Mouse (Mus musculus): Measurements from ENCODE around the gene Fam81a. TPM values are rescaled to one million over a fixed set of nuclear protein-coding genes. Genes with fewer than 3 reads are reported as not detected.

Fam81a gene
- polyA plus RNA-seq, 1 experiment, result 0.90 TPM

DNA sequence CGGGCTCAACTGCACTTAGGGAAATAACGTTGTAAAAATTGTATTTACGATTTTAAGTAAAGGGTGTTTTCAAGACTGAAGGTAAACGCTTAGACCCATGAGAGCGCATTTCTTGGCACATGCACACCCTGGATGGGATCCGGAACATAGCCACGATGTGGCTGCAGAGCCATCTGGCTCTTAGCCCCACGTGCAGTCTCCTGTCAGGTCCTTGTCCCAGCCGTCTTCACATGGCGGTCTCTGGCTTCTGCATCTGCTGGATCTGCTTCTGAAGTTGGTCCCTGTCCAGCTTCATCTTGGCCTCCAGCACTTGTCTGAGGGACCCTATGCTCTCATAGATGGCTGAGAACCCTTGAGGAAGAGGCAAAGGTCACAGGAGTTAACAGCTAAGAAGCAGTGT is 51.8 kb downstream of the Fam81a start:
- Histone ChIP-seq H3K27me3 (ENCODE audit: control insufficient read depth, insufficient read depth, insufficient read length) (no peaks in the 10 kb centered on the region), H3K36me3 (ENCODE audit: control insufficient read depth, insufficient read depth) (no peaks in the 10 kb centered on the region), H3K79me3 (ENCODE audit: low read depth) (no peaks in the 10 kb centered on the region), H3K79me2 (ENCODE audit: control insufficient read depth, insufficient read depth) (no peaks in the 10 kb centered on the region), H3ac (ENCODE audit: control insufficient read depth, insufficient read length, low read depth) (no peak overlapping the region), H3K4me3 (ENCODE audit: insufficient read depth, poor library complexity, severe bottlenecking) (no peak overlapping the region)
- no peak for TF ChIP-seq USF1 (IDR thresholded peaks at IDR 0.05; ENCODE audit: low read depth)
- no peak for TF ChIP-seq FOSL1 (IDR thresholded peaks at IDR 0.05; ENCODE audit: insufficient read depth, low read length, poor library complexity, severe bottlenecking)
- TF ChIP-seq MYOG (IDR thresholded peaks at IDR 0.05; ENCODE audit: control insufficient read depth, extremely low read depth, insufficient read length), result no peak
- TF ChIP-seq MAX (IDR thresholded peaks at IDR 0.05), result no peak
- no peak for TF ChIP-seq CEBPB (IDR thresholded peaks at IDR 0.05; ENCODE audit: low read depth)
- TF ChIP-seq CTCF (IDR thresholded peaks at IDR 0.05; ENCODE audit: control insufficient read depth, insufficient read depth, insufficient read length), result no peak
- TF ChIP-seq MYOD1 (IDR thresholded peaks at IDR 0.05; ENCODE audit: control insufficient read depth, insufficient read length, low read depth), result no peak

- H3K4me3 ChIP-seq (ENCODE audit: insufficient read depth, poor library complexity, severe bottlenecking), result no peak overlapping the region
- no peak for TF ChIP-seq MYOD1 (IDR thresholded peaks at IDR 0.05; ENCODE audit: control insufficient read depth, insufficient read length, low read depth)
- TF ChIP-seq MYOG (IDR thresholded peaks at IDR 0.05; ENCODE audit: control insufficient read depth, extremely low read depth, insufficient read length), result no peak
- TF ChIP-seq USF1 (IDR thresholded peaks at IDR 0.05; ENCODE audit: low read depth), result no peak
- no peak for TF ChIP-seq CEBPB (IDR thresholded peaks at IDR 0.05; ENCODE audit: low read depth)
- no peak for TF ChIP-seq MAX (IDR thresholded peaks at IDR 0.05)
- TF ChIP-seq CTCF (IDR thresholded peaks at IDR 0.05; ENCODE audit: control insufficient read depth, insufficient read depth, insufficient read length), result no peak
- TF ChIP-seq FOSL1 (IDR thresholded peaks at IDR 0.05; ENCODE audit: insufficient read depth, low read length, poor library complexity, severe bottlenecking), result no peak
- H3ac ChIP-seq (ENCODE audit: control insufficient read depth, insufficient read length, low read depth), result no peak overlapping the region
- H3K27me3 ChIP-seq (ENCODE audit: control insufficient read depth, insufficient read depth, insufficient read length), result no peaks in the 10 kb centered on the region
- no peaks in the 10 kb centered on the region for H3K79me3 ChIP-seq (ENCODE audit: low read depth)
- no peaks in the 10 kb centered on the region for H3K36me3 ChIP-seq (ENCODE audit: control insufficient read depth, insufficient read depth)
- no peaks in the 10 kb centered on the region for H3K79me2 ChIP-seq (ENCODE audit: control insufficient read depth, insufficient read depth)
Observed at GRCm38 (mm10) chr9:70088786-70089096, 53.6 kb downstream of the Fam81a start.

DNA sequence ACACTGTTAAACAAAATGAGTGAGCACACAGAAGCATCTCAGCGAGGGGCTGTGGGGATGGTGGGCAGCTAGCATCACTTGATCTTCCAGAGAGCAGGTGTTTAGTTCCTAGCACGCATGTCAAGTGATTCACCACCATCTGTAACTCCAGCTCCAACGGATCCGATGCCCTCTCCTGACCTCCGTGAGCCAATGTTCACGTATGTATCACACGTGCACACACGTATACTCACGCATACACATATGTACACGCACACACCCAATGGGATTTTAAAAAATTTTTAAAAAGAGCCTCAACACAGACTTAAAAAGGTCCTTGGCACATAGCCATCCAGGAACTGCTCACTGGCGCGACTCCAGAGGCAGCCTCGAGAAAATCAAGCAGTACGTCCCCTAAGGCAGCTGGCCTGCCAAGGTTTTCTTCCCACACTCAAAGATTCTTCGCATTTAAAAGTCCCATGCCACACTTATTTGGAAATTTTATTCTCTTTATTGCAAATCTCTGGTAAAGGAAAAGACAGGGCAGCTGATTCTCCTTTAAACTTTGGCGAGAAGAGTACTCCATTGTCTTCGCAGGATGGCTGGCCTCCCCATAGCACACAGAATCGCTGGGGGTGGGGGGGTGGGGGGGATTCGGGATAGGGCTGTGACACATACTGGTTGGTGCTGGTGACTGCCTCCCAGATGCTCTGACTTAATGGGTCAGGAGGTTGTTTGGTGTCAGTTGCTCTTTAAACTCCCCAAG is 54.1 kb downstream of the Fam81a start:
- TF ChIP-seq CEBPB (IDR thresholded peaks at IDR 0.05; ENCODE audit: low read depth) (no peak), MYOG (IDR thresholded peaks at IDR 0.05; ENCODE audit: control insufficient read depth, extremely low read depth, insufficient read length) (no peak), CTCF (IDR thresholded peaks at IDR 0.05; ENCODE audit: control insufficient read depth, insufficient read depth, insufficient read length) (no peak), FOSL1 (IDR thresholded peaks at IDR 0.05; ENCODE audit: insufficient read depth, low read length, poor library complexity, severe bottlenecking) (no peak), USF1 (IDR thresholded peaks at IDR 0.05; ENCODE audit: low read depth) (no peak)
- Histone ChIP-seq H3K27me3 (ENCODE audit: control insufficient read depth, insufficient read depth, insufficient read length) (no peaks in the 10 kb centered on the region), H3K79me2 (ENCODE audit: control insufficient read depth, insufficient read depth) (no peaks in the 10 kb centered on the region), H3K79me3 (ENCODE audit: low read depth) (no peaks in the 10 kb centered on the region), H3ac (ENCODE audit: control insufficient read depth, insufficient read length, low read depth) (no peak overlapping the region), H3K4me3 (ENCODE audit: insufficient read depth, poor library complexity, severe bottlenecking) (no peak overlapping the region), H3K36me3 (ENCODE audit: control insufficient read depth, insufficient read depth) (no peaks in the 10 kb centered on the region)

DNA sequence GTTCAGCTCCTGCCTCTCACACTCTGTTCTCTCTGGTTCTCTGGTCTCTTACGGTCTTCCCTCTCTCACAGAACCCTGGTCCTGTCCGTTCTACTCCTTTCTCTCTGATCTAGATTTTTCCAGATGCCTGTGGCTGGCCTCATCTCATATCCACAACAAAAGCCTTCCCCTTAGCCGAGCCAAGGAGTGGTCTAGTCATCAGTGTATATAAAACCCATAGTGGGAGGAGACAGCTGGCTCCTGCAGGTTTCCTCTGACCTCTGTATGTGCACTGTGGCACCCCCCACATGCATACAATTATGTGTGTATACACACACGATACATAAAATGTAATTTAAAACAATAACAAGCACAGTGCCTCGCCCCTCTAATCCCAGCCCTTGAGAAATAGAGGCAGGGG is 55.0 kb downstream of the Fam81a start:
- H3ac ChIP-seq (ENCODE audit: control insufficient read depth, insufficient read length, low read depth), result no peak overlapping the region

GRCm38 (mm10) chr9:70086091-70086490 is 56.3 kb downstream of the Fam81a start:
- Histone ChIP-seq H3K27me3 (ENCODE audit: control insufficient read depth, insufficient read depth, insufficient read length) (no peaks in the 10 kb centered on the region), H3K79me2 (ENCODE audit: control insufficient read depth, insufficient read depth) (no peaks in the 10 kb centered on the region)
- no peak for TF ChIP-seq MAX (IDR thresholded peaks at IDR 0.05)
- no peak for TF ChIP-seq CEBPB (IDR thresholded peaks at IDR 0.05; ENCODE audit: low read depth)
- no peak for TF ChIP-seq USF1 (IDR thresholded peaks at IDR 0.05; ENCODE audit: low read depth)
- TF ChIP-seq MYOD1 (IDR thresholded peaks at IDR 0.05; ENCODE audit: control insufficient read depth, insufficient read length, low read depth), result no peak
- TF ChIP-seq FOSL1 (IDR thresholded peaks at IDR 0.05; ENCODE audit: insufficient read depth, low read length, poor library complexity, severe bottlenecking), result no peak
- TF ChIP-seq CTCF (IDR thresholded peaks at IDR 0.05; ENCODE audit: control insufficient read depth, insufficient read depth, insufficient read length), result no peak
- TF ChIP-seq MYOG (IDR thresholded peaks at IDR 0.05; ENCODE audit: control insufficient read depth, extremely low read depth, insufficient read length), result no peak

More for the DNA sequence above, 55.0 kb downstream of the Fam81a start:
- Histone ChIP-seq H3K27me3 (ENCODE audit: control insufficient read depth, insufficient read depth, insufficient read length) (no peaks in the 10 kb centered on the region), H3K79me3 (ENCODE audit: low read depth) (no peaks in the 10 kb centered on the region), H3K79me2 (ENCODE audit: control insufficient read depth, insufficient read depth) (no peaks in the 10 kb centered on the region), H3K4me3 (ENCODE audit: insufficient read depth, poor library complexity, severe bottlenecking) (no peak overlapping the region), H3K36me3 (ENCODE audit: control insufficient read depth, insufficient read depth) (no peaks in the 10 kb centered on the region)
- TF ChIP-seq CTCF (IDR thresholded peaks at IDR 0.05; ENCODE audit: control insufficient read depth, insufficient read depth, insufficient read length), result no peak

DNA sequence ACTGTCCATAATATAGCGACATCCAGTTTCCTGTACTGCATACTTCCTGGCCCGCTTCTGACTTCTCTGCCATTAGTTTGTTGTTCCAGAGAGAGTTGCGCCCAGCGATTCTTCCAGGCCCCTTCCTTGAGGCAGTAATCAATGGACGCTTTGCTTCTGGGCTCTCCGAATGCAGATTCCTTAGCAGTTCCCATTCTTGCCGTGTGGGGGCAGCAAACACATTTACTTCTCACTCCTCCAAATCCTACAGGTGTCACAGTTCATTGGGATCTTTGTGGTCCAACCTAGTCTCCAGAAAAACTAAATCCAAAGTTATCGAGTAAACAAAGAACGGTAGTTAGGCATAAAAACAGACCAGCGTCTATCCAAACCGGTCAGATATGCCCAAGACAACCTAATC is 58.3 kb downstream of the Fam81a start:
- TF ChIP-seq MAX (IDR thresholded peaks at IDR 0.05) (no peak), USF1 (IDR thresholded peaks at IDR 0.05; ENCODE audit: low read depth) (no peak), MYOD1 (IDR thresholded peaks at IDR 0.05; ENCODE audit: control insufficient read depth, insufficient read length, low read depth) (no peak), CTCF (IDR thresholded peaks at IDR 0.05; ENCODE audit: control insufficient read depth, insufficient read depth, insufficient read length) (no peak), CEBPB (IDR thresholded peaks at IDR 0.05; ENCODE audit: low read depth) (no peak), FOSL1 (IDR thresholded peaks at IDR 0.05; ENCODE audit: insufficient read depth, low read length, poor library complexity, severe bottlenecking) (no peak), MYOG (IDR thresholded peaks at IDR 0.05; ENCODE audit: control insufficient read depth, extremely low read depth, insufficient read length) (no peak)
- no peaks in the 10 kb centered on the region for H3K27me3 ChIP-seq (ENCODE audit: control insufficient read depth, insufficient read depth, insufficient read length)
- H3ac ChIP-seq (ENCODE audit: control insufficient read depth, insufficient read length, low read depth), result no peak overlapping the region

More at GRCm38 (mm10) chr9:70086091-70086490, 56.3 kb downstream of the Fam81a start:
- Histone ChIP-seq H3ac (ENCODE audit: control insufficient read depth, insufficient read length, low read depth) (no peak overlapping the region), H3K4me3 (ENCODE audit: insufficient read depth, poor library complexity, severe bottlenecking) (no peak overlapping the region), H3K36me3 (ENCODE audit: control insufficient read depth, insufficient read depth) (no peaks in the 10 kb centered on the region), H3K79me3 (ENCODE audit: low read depth) (no peaks in the 10 kb centered on the region)

More for the DNA sequence above, 58.3 kb downstream of the Fam81a start:
- no peaks in the 10 kb centered on the region for H3K79me3 ChIP-seq (ENCODE audit: low read depth)
- no peaks in the 10 kb centered on the region for H3K79me2 ChIP-seq (ENCODE audit: control insufficient read depth, insufficient read depth)
- H3K36me3 ChIP-seq (ENCODE audit: control insufficient read depth, insufficient read depth), result no peaks in the 10 kb centered on the region
- H3K4me3 ChIP-seq (ENCODE audit: insufficient read depth, poor library complexity, severe bottlenecking), result no peak overlapping the region
